Mouse (Mus musculus): ENCODE data around the gene Plvap. TPM values are rescaled to one million over a fixed set of nuclear protein-coding genes. Genes with fewer than 3 reads are reported as not detected.

Plvap gene
- polyA plus RNA-seq, 1 experiment from 2014 or later, result 84.8 TPM

DNA sequence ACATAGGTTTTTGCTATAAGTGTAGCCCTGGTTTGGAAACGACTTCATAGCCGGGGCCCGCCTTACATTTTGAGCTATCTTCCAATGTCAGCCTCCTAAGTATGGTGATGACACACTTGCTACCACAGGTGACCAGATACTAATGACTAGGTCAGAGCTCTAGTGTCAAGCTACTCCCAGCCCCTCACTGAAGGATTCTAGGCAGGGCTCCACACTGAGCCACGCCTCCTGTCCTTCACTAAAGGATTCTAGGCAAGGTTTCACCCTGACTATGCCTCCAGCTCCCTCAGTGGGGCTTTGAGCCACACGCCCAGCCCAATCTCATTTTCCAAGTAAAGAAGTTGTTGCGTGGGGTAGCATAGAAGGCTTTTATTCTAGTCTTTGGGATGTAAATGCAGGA lies 50.8 kb downstream of the Plvap start:
- WGBS, result 92% methylated on average over 6 of the region's 6 CpGs
- no peak for ATAC-seq (ENCODE audit: insufficient read depth, low FRiP score, low read depth)
- no peak overlapping the region for H3K4me2 ChIP-seq
- H3K36me3 ChIP-seq, result peaks cover 16% of the 10 kb centered on the region; the same call in 1 of the 2 replicates
- no peak overlapping the region for H3K4me3 ChIP-seq (replicated peaks)
- H3K4me1 ChIP-seq, result peaks cover 18% of the 10 kb centered on the region
- no peaks in the 10 kb centered on the region for H3K9me3 ChIP-seq
- H3K9ac ChIP-seq, result no peak overlapping the region
- no peaks in the 10 kb centered on the region for H3K27me3 ChIP-seq (replicated peaks)
- H3K27ac ChIP-seq, result no peak overlapping the region

DNA sequence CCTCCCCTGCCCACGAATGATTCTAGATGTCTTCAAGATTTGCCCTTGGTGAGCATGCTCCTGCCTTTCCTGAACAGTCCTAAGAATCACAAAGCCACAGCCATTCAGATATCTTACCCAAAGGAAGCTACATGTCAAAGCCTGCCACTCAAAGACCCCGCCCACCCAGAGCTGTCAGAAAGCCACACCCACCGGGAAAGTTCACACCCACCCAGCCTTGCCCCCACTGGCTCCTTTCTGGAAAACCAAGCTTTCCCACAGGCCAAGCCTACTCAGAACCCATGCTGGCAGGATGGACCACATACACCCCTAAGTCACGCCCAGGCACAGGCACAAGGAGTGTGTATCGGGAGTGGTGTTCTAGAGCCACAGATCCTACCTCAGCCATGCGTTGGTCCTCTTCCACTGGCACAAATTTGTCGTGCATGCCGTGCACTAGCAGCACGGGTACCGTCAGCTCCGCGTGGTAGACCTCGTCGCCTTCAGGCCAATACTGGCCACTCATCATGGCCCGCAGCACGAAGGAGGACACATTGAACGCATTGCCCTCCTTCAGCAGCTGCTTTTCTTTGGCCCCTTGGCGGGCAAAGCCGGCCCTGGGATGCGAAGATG lies 53.8 kb downstream of the Plvap start:
- Histone ChIP-seq H3K4me3 (replicated peaks) (no peak overlapping the region), H3K36me3 (peaks cover 16% of the 10 kb centered on the region; the same call in 1 of the 2 replicates), H3K4me2 (no peak overlapping the region), H3K9me3 (no peaks in the 10 kb centered on the region), H3K27ac (no peak overlapping the region), H3K27me3 (replicated peaks) (no peaks in the 10 kb centered on the region), H3K4me1 (peaks cover 3% of the 10 kb centered on the region), H3K9ac (no peak overlapping the region)
- whole genome bisulfite sequencing, result 81% methylated on average over 20 of the region's 20 CpGs
- no peak for ATAC-seq (ENCODE audit: insufficient read depth, low FRiP score, low read depth)

DNA sequence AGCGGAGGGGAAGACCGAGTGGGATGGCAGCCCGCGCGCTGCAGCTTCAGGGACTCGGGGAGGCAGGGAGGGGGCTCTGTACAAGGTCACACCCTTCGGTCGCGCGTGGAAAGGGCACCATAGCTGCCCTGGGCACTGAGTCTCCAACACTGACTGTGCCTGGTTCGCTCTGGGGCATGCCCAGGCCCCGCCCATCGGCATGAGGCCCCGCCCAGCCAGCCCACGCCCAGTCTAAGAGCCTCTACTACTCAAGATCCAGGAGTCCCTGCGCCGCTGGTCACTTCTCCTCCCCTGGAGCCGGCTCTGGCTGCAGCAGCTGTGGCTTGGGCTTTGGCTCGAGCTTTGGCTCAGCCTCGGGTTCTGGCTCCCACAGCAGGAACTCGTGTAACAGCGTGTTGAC lies 54.6 kb downstream of the Plvap start:
- 0 out of 2 replicates have a peak, but pooled peaks have one; percentile 11 for ATAC-seq (ENCODE audit: insufficient read depth, low FRiP score, low read depth)
- 41% methylated on average over 22 of the region's 22 CpGs for WGBS
- Histone ChIP-seq H3K4me3 (replicated peaks) (no peak overlapping the region), H3K36me3 (peaks cover 16% of the 10 kb centered on the region; the same call in 1 of the 2 replicates), H3K27ac (no peak overlapping the region), H3K4me1 (no peaks in the 10 kb centered on the region; the same call in 1 of the 2 replicates), H3K27me3 (replicated peaks) (no peaks in the 10 kb centered on the region), H3K9ac (no peak overlapping the region), H3K9me3 (no peaks in the 10 kb centered on the region), H3K4me2 (no peak overlapping the region; the same call in 1 of the 2 replicates)

GRCm38 (mm10) chr8:71454668-71455067 lies 56.9 kb downstream of the Plvap start:
- no peaks in the 10 kb centered on the region for H3K27me3 ChIP-seq (replicated peaks)
- WGBS, result 71% methylated on average over 8 of the region's 8 CpGs
- H3K27ac ChIP-seq, result no peak overlapping the region

DNA sequence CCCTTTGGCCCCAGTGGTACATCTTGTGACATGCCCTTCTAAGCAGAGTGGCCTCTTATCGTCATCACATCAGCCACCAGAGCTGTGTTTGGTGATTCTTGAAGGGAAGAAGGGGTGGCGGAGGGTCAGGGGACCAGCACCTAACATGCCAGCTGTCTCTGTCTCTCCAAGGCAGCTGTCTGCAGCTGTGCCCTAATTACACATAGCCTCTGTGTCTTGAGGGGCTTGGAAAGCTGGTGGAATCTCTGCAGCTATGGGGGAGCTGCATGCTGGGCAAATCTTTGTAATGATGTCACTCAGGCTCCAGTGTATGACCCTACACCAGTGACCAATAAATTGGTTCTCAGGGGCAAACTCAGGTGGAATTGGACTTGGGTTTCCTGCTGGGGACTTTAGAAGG lies 58.9 kb downstream of the Plvap start:
- 0 out of 2 replicates have a peak, but pooled peaks cover 4% of the 10 kb centered on the region for H3K36me3 ChIP-seq
- 78% methylated on average over 2 of the region's 2 CpGs for WGBS
- ATAC-seq (ENCODE audit: insufficient read depth, low FRiP score, low read depth), result no peak

More at GRCm38 (mm10) chr8:71454668-71455067, 56.9 kb downstream of the Plvap start:
- Histone ChIP-seq H3K4me2 (no peak overlapping the region), H3K4me3 (replicated peaks) (no peak overlapping the region), H3K9ac (no peak overlapping the region), H3K4me1 (no peaks in the 10 kb centered on the region; the same call in 1 of the 2 replicates), H3K9me3 (no peaks in the 10 kb centered on the region), H3K36me3 (0 out of 2 replicates have a peak, but pooled peaks cover 6% of the 10 kb centered on the region)
- no peak for ATAC-seq (ENCODE audit: insufficient read depth, low FRiP score, low read depth)

DNA sequence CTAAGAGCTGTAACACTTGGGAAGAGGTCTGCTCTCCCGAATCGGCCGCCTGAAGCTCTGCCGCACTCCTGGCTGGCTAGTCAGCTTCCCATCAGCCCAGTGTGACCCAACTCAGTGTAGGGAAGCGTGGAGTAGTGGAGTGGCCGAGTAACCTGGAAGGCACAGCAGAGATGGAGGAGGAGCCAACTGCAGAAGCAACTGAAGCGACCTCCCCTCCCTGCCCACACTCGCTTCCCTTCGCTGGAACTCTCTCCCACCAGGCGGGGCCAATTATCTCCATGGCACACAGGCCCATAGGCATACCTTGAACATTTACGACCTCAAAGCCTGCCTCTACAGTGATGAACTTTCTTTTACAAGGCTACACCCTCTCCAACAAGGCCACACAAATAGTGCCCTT lies 59.8 kb downstream of the Plvap start:
- no peak overlapping the region for H3K4me3 ChIP-seq (replicated peaks)
- H3K9ac ChIP-seq, result no peak overlapping the region
- no peak for ATAC-seq (ENCODE audit: insufficient read depth, low FRiP score, low read depth)
- no peaks in the 10 kb centered on the region for H3K9me3 ChIP-seq
- no peak overlapping the region for H3K27ac ChIP-seq
- no peak overlapping the region for H3K4me2 ChIP-seq
- no peaks in the 10 kb centered on the region for H3K27me3 ChIP-seq (replicated peaks)
- WGBS, result 44% methylated on average over 11 of the region's 11 CpGs
- H3K4me1 ChIP-seq, result no peaks in the 10 kb centered on the region; the same call in 1 of the 2 replicates
- H3K36me3 ChIP-seq, result no peaks in the 10 kb centered on the region

More for the DNA sequence above, 58.9 kb downstream of the Plvap start:
- no peak overlapping the region for H3K4me2 ChIP-seq
- H3K4me3 ChIP-seq (replicated peaks), result no peak overlapping the region
- no peaks in the 10 kb centered on the region for H3K27me3 ChIP-seq (replicated peaks)
- H3K9ac ChIP-seq, result no peak overlapping the region
- no peaks in the 10 kb centered on the region for H3K9me3 ChIP-seq
- H3K27ac ChIP-seq, result no peak overlapping the region
- no peaks in the 10 kb centered on the region; the same call in 1 of the 2 replicates for H3K4me1 ChIP-seq

GRCm38 (mm10) chr8:71451337-71451736 lies 60.2 kb downstream of the Plvap start:
- H3K4me3 ChIP-seq (replicated peaks), result no peak overlapping the region
- H3K36me3 ChIP-seq, result no peaks in the 10 kb centered on the region
- no peaks in the 10 kb centered on the region for H3K4me1 ChIP-seq
- H3K9me3 ChIP-seq, result no peaks in the 10 kb centered on the region
- H3K4me2 ChIP-seq, result no peak overlapping the region
- 53% methylated on average over 4 of the region's 4 CpGs for WGBS
- no peak overlapping the region for H3K9ac ChIP-seq
- no peak overlapping the region for H3K27ac ChIP-seq
- ATAC-seq (ENCODE audit: insufficient read depth, low FRiP score, low read depth), result no peak
- H3K27me3 ChIP-seq (replicated peaks), result no peaks in the 10 kb centered on the region

Other genes starting within 250 kb of the Plvap start
- gene Myo9b, start 239.0 kb downstream of the Plvap start, polyA plus RNA-seq (2015; fragmentation: Nextera tagmentation; extraction: Ambion mirVana), result 17.8 and 22.7 TPM in 2 replicates
- 49.9 and 53.7 TPM in 2 replicates for gene Haus8, start 238.8 kb downstream of the Plvap start, polyA plus RNA-seq (2015; fragmentation: Nextera tagmentation; extraction: Ambion mirVana)
- gene Use1, start 144.9 kb downstream of the Plvap start, polyA plus RNA-seq (2015; fragmentation: Nextera tagmentation; extraction: Ambion mirVana), result 87.4 and 88.8 TPM in 2 replicates
- gene Ocel1, start 140.5 kb downstream of the Plvap start, polyA plus RNA-seq (2015; fragmentation: Nextera tagmentation; extraction: Ambion mirVana), result 8.0 TPM in 2 replicates
- 80.9 and 81.8 TPM in 2 replicates for gene Nr2f6, start 129.8 kb downstream of the Plvap start, polyA plus RNA-seq (2015; fragmentation: Nextera tagmentation; extraction: Ambion mirVana)
- 10.8 and 10.9 TPM in 2 replicates for gene Ushbp1, start 116.0 kb downstream of the Plvap start, polyA plus RNA-seq (2015; fragmentation: Nextera tagmentation; extraction: Ambion mirVana)
- 92.2 and 98.2 TPM in 2 replicates for gene Babam1, start 114.9 kb downstream of the Plvap start, polyA plus RNA-seq (2015; fragmentation: Nextera tagmentation; extraction: Ambion mirVana)
- gene Ankle1, start 105.7 kb downstream of the Plvap start, polyA plus RNA-seq (2015; fragmentation: Nextera tagmentation; extraction: Ambion mirVana), result 42.3 and 46.2 TPM in 2 replicates
- gene Abhd8, start 48.1 kb downstream of the Plvap start, polyA plus RNA-seq (2015; fragmentation: Nextera tagmentation; extraction: Ambion mirVana), result 42.0 and 44.0 TPM in 2 replicates
- gene Mrpl34, start 46.8 kb downstream of the Plvap start, polyA plus RNA-seq (2015; fragmentation: Nextera tagmentation; extraction: Ambion mirVana), result 154 and 164 TPM in 2 replicates
- gene Dda1, start 42.6 kb downstream of the Plvap start, polyA plus RNA-seq (2015; fragmentation: Nextera tagmentation; extraction: Ambion mirVana), result 90.2 and 92.4 TPM in 2 replicates
- 1.5 and 1.8 TPM in 2 replicates for gene Ano8, start 25.8 kb downstream of the Plvap start, polyA plus RNA-seq (2015; fragmentation: Nextera tagmentation; extraction: Ambion mirVana)
- gene Gtpbp3, start 23.6 kb downstream of the Plvap start, polyA plus RNA-seq (2015; fragmentation: Nextera tagmentation; extraction: Ambion mirVana), result 14.6 and 16.1 TPM in 2 replicates
- gene Ccdc194, start 14.0 kb upstream of the Plvap start, polyA plus RNA-seq (2015; fragmentation: Nextera tagmentation; extraction: Ambion mirVana), result 0.27 and 0.49 TPM in 2 replicates
- 52.3 and 53.9 TPM in 2 replicates for gene Bst2, start 25.7 kb upstream of the Plvap start, polyA plus RNA-seq (2015; fragmentation: Nextera tagmentation; extraction: Ambion mirVana)
- 97.6 and 107 TPM in 2 replicates for gene Mvb12a, start 31.2 kb upstream of the Plvap start, polyA plus RNA-seq (2015; fragmentation: Nextera tagmentation; extraction: Ambion mirVana)
- 4.0 and 7.1 TPM in 2 replicates for gene Tmem221, start 47.1 kb upstream of the Plvap start, polyA plus RNA-seq (2015; fragmentation: Nextera tagmentation; extraction: Ambion mirVana)
- gene Nxnl1, start 54.8 kb upstream of the Plvap start, polyA plus RNA-seq (2015; fragmentation: Nextera tagmentation; extraction: Ambion mirVana), result 0.08 and 0.15 TPM in 2 replicates
- gene Slc27a1, start 57.1 kb upstream of the Plvap start, polyA plus RNA-seq (2015; fragmentation: Nextera tagmentation; extraction: Ambion mirVana), result 37.1 and 38.8 TPM in 2 replicates
- gene Pgls, start 80.4 kb upstream of the Plvap start, polyA plus RNA-seq (2015; fragmentation: Nextera tagmentation; extraction: Ambion mirVana), result 238 and 243 TPM in 2 replicates
- 4.3 and 4.7 TPM in 2 replicates for gene Fam129c, start 85.9 kb upstream of the Plvap start, polyA plus RNA-seq (2015; fragmentation: Nextera tagmentation; extraction: Ambion mirVana)
- 70.6 and 75.1 TPM in 2 replicates for gene Colgalt1, start 99.2 kb upstream of the Plvap start, polyA plus RNA-seq (2015; fragmentation: Nextera tagmentation; extraction: Ambion mirVana)
- gene Unc13a, start 160.0 kb upstream of the Plvap start, polyA plus RNA-seq (2015; fragmentation: Nextera tagmentation; extraction: Ambion mirVana), result 1.1 TPM in 2 replicates
- 9.1 and 9.6 TPM in 2 replicates for gene Jak3, start 164.5 kb upstream of the Plvap start, polyA plus RNA-seq (2015; fragmentation: Nextera tagmentation; extraction: Ambion mirVana)
- gene Insl3, start 177.5 kb upstream of the Plvap start, polyA plus RNA-seq (2015; fragmentation: Nextera tagmentation; extraction: Ambion mirVana), result 1.4 and 2.0 TPM in 2 replicates
- 10.4 and 12.2 TPM in 2 replicates for gene B3gnt3, start 190.0 kb upstream of the Plvap start, polyA plus RNA-seq (2015; fragmentation: Nextera tagmentation; extraction: Ambion mirVana)
- gene Fcho1, start 214.0 kb upstream of the Plvap start, polyA plus RNA-seq (2015; fragmentation: Nextera tagmentation; extraction: Ambion mirVana), result 7.6 and 8.3 TPM in 2 replicates